Mouse (Mus musculus) naive thymus-derived CD4-positive, alpha-beta T cell, adult 2 months (primary cell): ENCODE data around the gene Gm9507.
"Not testable (repeated sequence)": the region's sequence is repeated elsewhere in the genome, so short reads cannot be mapped to it uniquely, and the experiment has no call there.

Experiments used
- DNase-seq: peaks from one replicate; pipeline ENCODE4 v3.0.0-alpha.2; 2011; ENCODE audit warnings: low read depth

Gm9507 gene

GRCm38 (mm10) chr10:77811743-77812142, at the start of gene Gm9507:
TSS of gene Gm9507 (minus strand) at chr10:77811843.
- no peak for DNase-seq

GRCm38 (mm10) chr10:77852559-77852958, 40.9 kb upstream of the Gm9507 start, which contains the start of gene Gm10318:
TSS of gene Gm10318 (plus strand) at chr10:77852859.
- DNase-seq: no peak

- no peak for DNase-seq
Observed at GRCm38 (mm10) chr10:77847538-77847937, 35.9 kb upstream of the Gm9507 start.

- no peak for DNase-seq
Observed at GRCm38 (mm10) chr10:77846961-77847360, 35.3 kb upstream of the Gm9507 start.

GRCm38 (mm10) chr10:77846503-77846902, 34.9 kb upstream of the Gm9507 start, which contains the start of gene Gm36176:
TSS of gene Gm36176 (plus strand) at chr10:77846803.
- no peak for DNase-seq

GRCm38 (mm10) chr10:77839006-77839405, 27.4 kb upstream of the Gm9507 start:
- DNase-seq: no peak

- DNase-seq: no peak
Observed at GRCm38 (mm10) chr10:77835647-77836046, 24.0 kb upstream of the Gm9507 start, which contains the start of gene Krtap10-10. TSS of gene Krtap10-10 (plus strand) at chr10:77835947.

- DNase-seq: no peak
Observed at GRCm38 (mm10) chr10:77826951-77827350, 15.3 kb upstream of the Gm9507 start, which contains the start of gene Krtap10-4. TSS of gene Krtap10-4 (minus strand) at chr10:77827095.

GRCm38 (mm10) chr10:77819203-77819602, 7.6 kb upstream of the Gm9507 start:
- DNase-seq: no peak

GRCm38 (mm10) chr10:77818523-77818922, 6.9 kb upstream of the Gm9507 start:
- DNase-seq: no peak

- DNase-seq: peak; percentile 42
Observed at GRCm38 (mm10) chr10:77815514-77815913, 3.9 kb upstream of the Gm9507 start.

GRCm38 (mm10) chr10:77814382-77814781, 2.7 kb upstream of the Gm9507 start, which contains the start of gene Gm2696:
TSS of gene Gm2696 (plus strand) at chr10:77814682.
- no peak for DNase-seq

- no peak for DNase-seq
Observed at GRCm38 (mm10) chr10:77804095-77804494, 7.5 kb downstream of the Gm9507 start.

- no peak for DNase-seq
Observed at GRCm38 (mm10) chr10:77798921-77799508, 12.6 kb downstream of the Gm9507 start, which contains the start of gene Gm19668. TSS of gene Gm19668 (minus strand) at chr10:77799133.

- DNase-seq: not testable (repeated sequence)
Observed at GRCm38 (mm10) chr10:77798164-77798920, 13.3 kb downstream of the Gm9507 start.

GRCm38 (mm10) chr10:77797677-77798076, 14.0 kb downstream of the Gm9507 start:
- no peak for DNase-seq

- DNase-seq: no peak
Observed at GRCm38 (mm10) chr10:77794976-77795375, 16.7 kb downstream of the Gm9507 start, which contains the start of gene Gm9639. TSS of gene Gm9639 (minus strand) at chr10:77795076.

- DNase-seq: no peak
Observed at GRCm38 (mm10) chr10:77788621-77789020, 23.0 kb downstream of the Gm9507 start.

GRCm38 (mm10) chr10:77787876-77788275, 23.8 kb downstream of the Gm9507 start, which contains the start of gene Gm7137:
TSS of gene Gm7137 (minus strand) at chr10:77788200.
- DNase-seq: not testable (repeated sequence)

- DNase-seq: not testable (repeated sequence)
Observed at GRCm38 (mm10) chr10:77783396-77783795, 28.2 kb downstream of the Gm9507 start.

- not testable (repeated sequence) for DNase-seq
Observed at GRCm38 (mm10) chr10:77782442-77782841, 29.2 kb downstream of the Gm9507 start, which contains the start of gene Gm3250. TSS of gene Gm3250 (minus strand) at chr10:77782542.

- not testable (repeated sequence) for DNase-seq
Observed at GRCm38 (mm10) chr10:77776844-77777243, 34.8 kb downstream of the Gm9507 start, which contains the start of gene Gm7138. TSS of gene Gm7138 (minus strand) at chr10:77776944.

- not testable (repeated sequence) for DNase-seq
Observed at GRCm38 (mm10) chr10:77772142-77772541, 39.5 kb downstream of the Gm9507 start.
